ENCODE assay signal across 9 mouse cellular contexts in the genomic region with DNA sequence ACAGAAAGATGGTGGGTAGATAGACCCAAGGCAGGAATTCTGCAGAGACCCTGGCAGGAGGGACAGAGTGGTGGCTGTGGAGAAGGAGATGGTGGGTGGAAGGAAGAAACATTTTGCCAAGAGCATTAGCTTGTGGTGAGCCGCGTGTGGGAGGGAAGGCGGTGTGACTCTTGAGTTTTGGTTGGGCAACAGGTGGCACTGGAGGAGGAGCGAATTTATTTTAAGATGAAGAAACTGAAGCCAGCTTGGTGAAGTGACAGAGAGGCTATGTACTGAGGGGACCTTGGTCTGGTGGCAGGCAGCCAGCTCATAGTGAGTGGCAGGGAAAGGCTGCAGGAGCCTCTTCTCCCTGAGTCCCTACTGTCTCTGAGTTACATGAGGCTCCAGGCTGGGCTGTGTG. TPM values are rescaled to one million over a fixed set of nuclear protein-coding genes. Genes with fewer than 3 reads are reported as not detected.
DNase-seq lines count a peak whose midpoint lies in the region; ATAC-seq and TF ChIP-seq lines count a peak whose summit lies in the region.
"Had no signal": no experiment of that assay in that cellular context is flagged by ENCODE, and none has a peak within 500 bp of the region (broad histone marks: within the 10 kb centered on the region; RNA-seq: fewer than 3 reads in every experiment).

No protein-coding gene starts in this region.

- H3K9ac ChIP-seq in heart, postnatal 0 days (replicated peaks; ENCODE audit: low read depth, low read length): no peak overlapping the region
- H3K9ac ChIP-seq: neural tube, embryonic 13.5 days had no signal

- no peak for TF ChIP-seq EP300 in heart, postnatal 0 days (IDR thresholded peaks at IDR 0.05; ENCODE audit: low read depth)

- peaks cover 2% of the 10 kb centered on the region; the same call in 1 of the 2 replicates for H3K27me3 ChIP-seq in heart, postnatal 0 days (ENCODE audit: control insufficient read depth, insufficient read depth, low read length)
- H3K27me3 ChIP-seq: neural tube, embryonic 13.5 days had no signal

- H3K4me2 ChIP-seq in heart, postnatal 0 days (ENCODE audit: low read depth, low read length): no peak overlapping the region
- H3K4me2 ChIP-seq: neural tube, embryonic 13.5 days had no signal

- H3K4me1 ChIP-seq in bone marrow, adult 2 months (ENCODE audit: control insufficient read depth, insufficient read depth, low read length): peaks cover 7% of the 10 kb centered on the region
- H3K4me1 ChIP-seq in heart, postnatal 0 days (ENCODE audit: control insufficient read depth, insufficient read depth): peaks cover 26% of the 10 kb centered on the region
- H3K4me1 ChIP-seq: neural tube, embryonic 13.5 days had no signal

- WGBS in bone marrow, adult 2 months: 1% methylated on average over 4 of the region's 4 CpGs
- 47% methylated on average over 4 of the region's 4 CpGs for WGBS in heart, postnatal 0 days

- no peaks in the 10 kb centered on the region for H3K36me3 ChIP-seq in heart, postnatal 0 days (replicated peaks; ENCODE audit: control insufficient read depth, insufficient read depth, low read length)
- H3K36me3 ChIP-seq: neural tube, embryonic 13.5 days had no signal

- TF ChIP-seq CTCF in bone marrow, adult 2 months (IDR thresholded peaks at IDR 0.05; ENCODE audit: control insufficient read depth, insufficient read depth, low read length): no peak
- no peak for TF ChIP-seq CTCF in heart, postnatal 0 days (IDR thresholded peaks at IDR 0.05; ENCODE audit: low read depth)

- no peaks in the 10 kb centered on the region for H3K9me3 ChIP-seq in heart, postnatal 0 days (replicated peaks; ENCODE audit: control insufficient read depth, low read length)
- H3K9me3 ChIP-seq: neural tube, embryonic 13.5 days had no signal

- no peak overlapping the region for H3K4me3 ChIP-seq in bone marrow, adult 2 months (replicated peaks; ENCODE audit: control insufficient read depth, low read depth, low read length)
- no peak overlapping the region for H3K4me3 ChIP-seq in heart, postnatal 0 days (ENCODE audit: low read depth, low read length)
- H3K4me3 ChIP-seq: neural tube, embryonic 13.5 days had no signal

- no peak for TF ChIP-seq POLR2A in bone marrow, adult 2 months (IDR thresholded peaks at IDR 0.05; ENCODE audit: borderline replicate concordance, control insufficient read depth, low read depth, low read length)

- DNase-seq in cerebellum, postnatal 14 days: peak; percentile 49 to 68
- no peak for DNase-seq in cerebellum, adult 11-12 months
- DNase-seq in heart, postnatal 0 days (ENCODE audit: low spot score): peak; percentile 78
- peak; percentile 50 for DNase-seq in lung, postnatal 14 days
- no peak for DNase-seq in thymus, adult 18-20 months
- DNase-seq in thymus, postnatal 0 days (ENCODE audit: low spot score): no peak
- DNase-seq in thymus, postnatal 25 days: no peak

- peak; percentile 67 for ATAC-seq in heart, postnatal 0 days (ENCODE audit: insufficient read depth, low read depth)

- 0 out of 2 replicates have a peak overlapping the region, but pooled peaks have one; percentile 22 for H3K27ac ChIP-seq in bone marrow, adult 2 months (ENCODE audit: control insufficient read depth, insufficient read depth, low read depth, low read length, poor library complexity)
- H3K27ac ChIP-seq in heart, postnatal 0 days (ENCODE audit: low read depth): peak overlapping the region; percentile 64
- H3K27ac ChIP-seq: neural tube, embryonic 13.5 days had no signal

RNA-seq across cellular contexts. Expression of gene Slc26a9, which starts 11.1 kb away (rescaled TPM):
- 4.0 TPM in 1 of 2 replicates, not detected in the other for polyA plus RNA-seq in bone marrow, adult 2 months (2011; ENCODE audit: insufficient read depth, insufficient read length, low replicate concordance, missing spikeins)
- not detected in 2 replicates for total RNA-seq in heart, postnatal 0 days (2014; rRNA removed; ENCODE audit: low replicate concordance)
- polyA plus RNA-seq in heart, postnatal 0 days (2015; fragmentation: Nextera tagmentation; extraction: Ambion mirVana): 0.03 and 0.05 TPM in 2 replicates
- polyA plus RNA-seq in thymus, postnatal 0 days (2015; fragmentation: Nextera tagmentation; extraction: Ambion mirVana): 0.08 and 0.14 TPM in 2 replicates
- polyA plus RNA-seq: neural tube, embryonic 13.5 days had no signal

RNA-seq across cellular contexts. Expression of gene Pm20d1, which starts 42.3 kb away (rescaled TPM):
- polyA plus RNA-seq in bone marrow, adult 2 months (2011; ENCODE audit: insufficient read depth, insufficient read length, low replicate concordance, missing spikeins): 0.35 TPM in 1 of 2 replicates, not detected in the other
- 1.6 and 3.5 TPM in 2 replicates for total RNA-seq in heart, postnatal 0 days (2014; rRNA removed; ENCODE audit: low replicate concordance)
- polyA plus RNA-seq in heart, postnatal 0 days (2015; fragmentation: Nextera tagmentation; extraction: Ambion mirVana): 4.8 and 6.4 TPM in 2 replicates
- polyA plus RNA-seq in thymus, postnatal 0 days (2015; fragmentation: Nextera tagmentation; extraction: Ambion mirVana): 0.95 and 1.4 TPM in 2 replicates

Comparison
In these comparisons a context has a peak if more than half of its experiments do, and no peak if none do; other contexts are left out.
1. DNase-seq: peak in cerebellum, postnatal 14 days (2 of 2), heart, postnatal 0 days (single experiment) and lung, postnatal 14 days (single experiment); none in cerebellum, adult 11-12 months (single experiment), thymus, adult 18-20 months (0 of 2), thymus, postnatal 0 days (single experiment) and thymus, postnatal 25 days (single experiment).